Mouse (Mus musculus) lung, postnatal 36 days (tissue): ENCODE results near the gene Mrrf.

Experiments
- DNase-seq: peaks from one replicate; pipeline ENCODE4 v3.0.0; 2022; ENCODE audit warnings: mixed read lengths

Gene Mrrf

DNA sequence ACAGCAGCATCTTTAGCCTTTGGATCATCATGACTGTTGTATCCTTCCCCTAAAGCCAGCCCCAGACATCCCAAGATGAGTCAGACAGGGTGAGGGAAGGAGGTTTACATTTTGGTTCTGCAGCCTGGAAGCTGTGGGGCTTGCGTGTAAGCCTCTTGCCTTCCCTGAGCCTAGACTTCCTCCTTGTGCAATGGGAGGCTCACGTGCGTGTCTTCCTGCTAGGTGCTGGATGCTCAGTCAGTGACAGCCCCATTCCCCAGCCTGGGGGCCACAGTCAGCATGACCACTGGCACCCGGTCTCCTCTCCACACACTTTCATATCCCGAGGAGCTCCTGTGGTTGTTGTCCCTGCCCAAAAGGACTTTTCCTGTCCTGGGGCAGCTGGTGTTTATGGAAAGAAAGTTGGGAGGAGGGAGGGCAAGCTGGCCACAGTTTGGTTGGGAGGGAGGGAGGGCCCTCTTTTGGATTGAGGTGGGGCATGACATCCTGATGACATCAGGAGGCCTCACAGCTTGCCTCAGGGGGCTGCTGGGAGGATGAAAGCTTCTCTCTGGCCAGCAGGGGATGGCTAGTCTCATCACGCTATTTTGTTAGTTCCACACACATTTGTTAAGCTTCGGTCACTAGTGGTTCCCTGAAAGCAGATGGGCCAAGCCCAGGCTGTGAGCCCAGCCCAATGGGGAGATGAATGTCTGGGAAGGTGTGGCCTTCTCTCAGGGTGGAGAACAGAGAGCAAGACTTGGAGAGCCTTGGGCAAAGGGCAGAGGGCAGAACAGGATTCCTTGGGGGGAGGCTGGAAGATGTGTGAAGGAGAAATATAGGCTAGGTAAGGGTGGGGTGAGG lies 98.6 kb downstream of the Mrrf start:
- DNase-seq: peak; percentile 52

DNA sequence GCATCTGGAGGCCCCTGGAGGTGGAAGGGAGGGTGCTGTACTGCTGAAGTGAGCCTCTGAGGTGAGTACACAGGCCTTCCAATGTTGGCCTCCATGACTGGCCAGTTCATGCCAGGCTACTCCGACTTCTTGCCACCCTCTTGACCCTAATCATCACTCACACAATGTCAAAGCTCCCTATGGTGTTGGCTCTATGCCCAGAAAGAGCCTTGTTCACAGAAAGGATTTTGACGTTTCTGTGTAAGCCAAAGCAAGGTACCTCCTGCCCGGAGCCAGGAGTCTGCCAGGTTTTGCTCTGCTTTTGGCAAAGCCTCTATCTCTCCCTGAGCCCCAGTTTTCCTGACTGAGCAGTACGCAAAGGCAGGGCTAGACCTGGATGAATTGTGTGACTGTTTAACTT lies 99.7 kb downstream of the Mrrf start:
- DNase-seq: peak; percentile 78

DNA sequence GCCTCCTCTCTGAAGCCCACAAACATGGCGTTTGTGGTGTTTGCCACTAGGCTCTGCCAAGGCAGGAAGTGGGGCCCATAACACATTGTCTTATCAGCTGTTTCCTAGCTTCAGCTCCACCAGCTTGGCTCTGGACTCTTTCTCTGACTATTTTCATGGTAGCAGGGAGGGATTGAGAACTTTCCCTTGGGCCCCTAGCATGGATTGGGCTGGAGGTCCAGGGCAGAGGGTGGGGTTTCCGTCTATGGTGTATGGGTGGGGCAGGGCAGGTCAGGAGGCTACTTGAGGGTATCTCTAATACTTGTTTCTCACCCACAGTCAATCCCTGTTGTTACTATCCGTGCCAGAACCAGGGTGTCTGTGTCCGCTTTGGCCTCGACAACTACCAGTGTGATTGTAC lies 100.7 kb downstream of the Mrrf start:
- no peak for DNase-seq

DNA sequence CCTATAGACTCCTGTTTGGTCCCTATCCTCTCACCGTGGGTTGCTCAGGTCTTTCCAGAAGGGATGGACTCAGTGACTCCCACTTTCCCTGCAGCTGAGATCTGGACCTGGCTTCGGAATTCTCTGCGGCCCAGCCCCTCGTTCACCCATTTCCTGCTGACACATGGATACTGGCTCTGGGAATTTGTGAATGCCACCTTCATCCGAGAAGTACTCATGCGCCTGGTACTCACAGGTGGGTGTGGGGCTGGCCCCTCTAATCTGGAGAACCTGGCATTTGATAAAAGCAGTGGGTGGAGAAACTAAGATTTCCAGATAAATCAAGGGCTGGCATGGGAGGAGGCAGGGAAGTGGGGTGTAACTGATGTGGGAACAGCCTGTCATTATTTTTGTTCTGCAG lies 101.4 kb downstream of the Mrrf start:
- no peak for DNase-seq

DNA sequence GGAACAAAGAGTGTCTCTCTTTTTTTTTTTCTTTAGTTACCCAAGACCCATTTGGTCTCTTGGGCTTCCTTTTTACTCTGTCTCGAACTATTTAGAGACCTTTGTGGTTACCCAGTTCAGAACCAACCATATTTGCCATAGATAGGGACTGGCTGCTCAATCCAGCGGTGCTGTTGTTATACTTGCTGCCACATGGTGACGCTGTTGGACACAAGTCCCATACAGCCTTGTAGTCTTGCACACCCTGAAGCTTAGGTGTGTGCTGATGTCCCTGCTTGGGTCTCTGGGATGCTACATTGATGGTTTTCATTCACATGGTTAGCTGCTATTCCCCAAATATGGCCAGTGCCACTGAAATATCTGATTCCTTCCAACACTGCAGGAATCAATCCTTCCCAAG lies 102.3 kb downstream of the Mrrf start:
- DNase-seq: no peak

DNA sequence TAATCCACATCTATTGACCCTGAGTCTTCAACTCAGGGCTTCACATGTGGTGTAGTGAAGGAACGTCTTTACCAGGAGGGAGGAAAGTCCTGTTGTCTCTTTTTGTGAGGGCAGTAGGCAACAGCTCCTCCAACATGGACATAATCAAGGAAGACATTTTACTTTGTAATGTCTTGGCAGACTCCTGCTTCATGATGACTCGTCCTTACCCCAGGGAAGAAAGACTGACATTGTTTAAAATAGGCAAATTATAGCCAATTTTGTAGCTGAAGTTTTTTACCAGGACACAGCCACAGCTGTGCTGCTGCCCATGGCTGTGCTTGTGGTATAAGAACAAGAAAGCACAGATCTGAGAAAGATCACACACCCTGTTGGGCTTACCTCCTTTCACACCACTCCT lies 102.8 kb downstream of the Mrrf start:
- no peak for DNase-seq
